Mouse (Mus musculus): ENCODE data around the gene Angpt4. TPM values are rescaled to one million over a fixed set of nuclear protein-coding genes. Genes with fewer than 3 reads are reported as not detected.

Angpt4 gene
- total and polyA plus RNA-seq, 2 experiments: under 0.01 to 0.10 TPM

DNA sequence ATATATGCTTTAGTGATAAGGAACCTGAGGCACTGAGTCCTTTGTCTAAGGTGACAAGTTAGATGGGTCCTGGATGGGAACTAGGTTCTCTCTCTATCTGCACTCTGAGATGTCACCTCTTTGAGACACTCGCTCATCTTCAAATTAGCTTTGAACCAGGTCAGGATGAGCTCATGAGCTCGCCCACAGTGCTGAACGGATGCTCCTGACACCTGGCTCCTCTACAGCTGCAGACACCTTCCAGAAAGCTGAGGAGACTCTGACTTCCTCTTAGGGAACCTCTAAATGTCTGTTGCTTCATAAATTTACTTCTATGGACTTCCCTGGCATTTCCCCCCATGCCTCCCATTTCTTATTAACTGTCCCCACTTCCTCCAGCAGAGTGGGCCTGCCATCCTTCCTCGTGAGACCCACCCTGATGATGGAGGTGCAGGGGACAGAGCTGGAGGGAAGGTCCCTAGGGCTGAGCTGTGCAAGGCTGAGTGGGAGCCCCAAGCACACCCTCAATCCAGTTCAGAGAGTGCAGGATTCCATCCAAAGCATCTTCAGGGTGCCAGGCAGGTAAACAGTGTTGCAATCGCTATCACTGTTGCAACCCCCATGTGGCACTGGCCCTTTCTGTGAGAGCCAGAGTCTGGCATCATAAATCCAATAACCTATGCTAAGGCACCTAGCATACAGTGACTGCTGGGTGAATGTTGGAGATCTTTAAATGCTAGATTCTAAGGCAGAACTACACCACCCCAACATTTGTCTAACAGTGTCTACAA is 28.8 kb downstream of the Angpt4 start:
- H3K79me2 ChIP-seq (ENCODE audit: control insufficient read depth, insufficient read depth, low read length): no peaks in the 10 kb centered on the region
- no peaks in the 10 kb centered on the region for H3K27me3 ChIP-seq (ENCODE audit: control insufficient read depth, insufficient read depth, low read length)
- no peak overlapping the region for H3K4me3 ChIP-seq (ENCODE audit: insufficient read depth, low read depth, low read length)
- H3K9ac ChIP-seq (ENCODE audit: low read depth, low read length): no peak overlapping the region
- H3K4me1 ChIP-seq (ENCODE audit: control insufficient read depth, insufficient read depth, low read length): peaks cover 7% of the 10 kb centered on the region
- TF ChIP-seq CTCF (IDR thresholded peaks at IDR 0.05; ENCODE audit: low read depth, low read length) (no peak), POLR2A (IDR thresholded peaks at IDR 0.05; ENCODE audit: extremely low read depth, insufficient read depth, low read length) (no peak)
- H3K27ac ChIP-seq (replicated peaks; ENCODE audit: insufficient read depth, low read depth, low read length): no peak overlapping the region
- DNase-seq (ENCODE audit: extremely low read depth, low read depth, low spot score): peak; percentile 91
- WGBS: 53% methylated on average over 5 of the region's 5 CpGs
- H3K36me3 ChIP-seq (ENCODE audit: control insufficient read depth, insufficient read depth, low read length): no peaks in the 10 kb centered on the region

DNA sequence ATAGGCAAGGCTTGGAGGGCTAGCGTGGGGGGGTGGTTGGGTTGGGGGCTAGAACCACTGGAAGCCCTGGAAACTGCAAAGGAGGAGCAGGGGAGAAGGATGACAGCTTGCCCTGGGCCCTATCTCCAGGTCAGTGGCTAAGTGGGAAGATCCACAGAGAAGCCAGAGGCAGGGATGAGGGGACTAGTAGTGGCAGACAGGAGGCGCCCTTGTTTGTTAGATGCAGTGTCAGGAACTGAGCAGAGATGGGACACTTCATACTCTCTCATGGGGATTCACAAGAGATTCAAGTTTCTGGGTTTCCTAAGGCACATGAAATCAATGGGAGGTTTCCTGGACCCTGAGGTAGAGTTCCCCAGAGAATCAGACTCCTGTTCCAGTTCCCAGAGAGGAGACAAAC is 30.3 kb downstream of the Angpt4 start:
- H3K79me2 ChIP-seq (ENCODE audit: control insufficient read depth, insufficient read depth, low read length): no peaks in the 10 kb centered on the region
- TF ChIP-seq POLR2A (IDR thresholded peaks at IDR 0.05; ENCODE audit: extremely low read depth, insufficient read depth, low read length): no peak
- peak; percentile 61 for TF ChIP-seq CTCF (IDR thresholded peaks at IDR 0.05; ENCODE audit: low read depth, low read length)
- no peak overlapping the region for H3K27ac ChIP-seq (replicated peaks; ENCODE audit: insufficient read depth, low read depth, low read length)
- WGBS: 67% methylated on average over 2 of the region's 2 CpGs
- no peak overlapping the region for H3K4me3 ChIP-seq (ENCODE audit: insufficient read depth, low read depth, low read length)
- no peak overlapping the region for H3K9ac ChIP-seq (ENCODE audit: low read depth, low read length)
- H3K4me1 ChIP-seq (ENCODE audit: control insufficient read depth, insufficient read depth, low read length): peaks cover 7% of the 10 kb centered on the region
- no peaks in the 10 kb centered on the region for H3K27me3 ChIP-seq (ENCODE audit: control insufficient read depth, insufficient read depth, low read length)
- H3K36me3 ChIP-seq (ENCODE audit: control insufficient read depth, insufficient read depth, low read length): no peaks in the 10 kb centered on the region
- no peak for DNase-seq (ENCODE audit: extremely low read depth, low read depth, low spot score)

GRCm38 (mm10) chr2:151944106-151944505 is 33.1 kb downstream of the Angpt4 start:
- peaks cover 7% of the 10 kb centered on the region for H3K4me1 ChIP-seq (ENCODE audit: control insufficient read depth, insufficient read depth, low read length)
- WGBS: 69% methylated on average over 2 of the region's 2 CpGs
- no peaks in the 10 kb centered on the region for H3K27me3 ChIP-seq (ENCODE audit: control insufficient read depth, insufficient read depth, low read length)
- H3K9ac ChIP-seq (ENCODE audit: low read depth, low read length): no peak overlapping the region
- no peaks in the 10 kb centered on the region for H3K79me2 ChIP-seq (ENCODE audit: control insufficient read depth, insufficient read depth, low read length)
- no peak overlapping the region for H3K4me3 ChIP-seq (ENCODE audit: insufficient read depth, low read depth, low read length)
- H3K36me3 ChIP-seq (ENCODE audit: control insufficient read depth, insufficient read depth, low read length): no peaks in the 10 kb centered on the region
- no peak for DNase-seq (ENCODE audit: extremely low read depth, low read depth, low spot score)
- no peak overlapping the region for H3K27ac ChIP-seq (replicated peaks; ENCODE audit: insufficient read depth, low read depth, low read length)
- TF ChIP-seq POLR2A (IDR thresholded peaks at IDR 0.05; ENCODE audit: extremely low read depth, insufficient read depth, low read length) (no peak), CTCF (IDR thresholded peaks at IDR 0.05; ENCODE audit: low read depth, low read length) (no peak)

DNA sequence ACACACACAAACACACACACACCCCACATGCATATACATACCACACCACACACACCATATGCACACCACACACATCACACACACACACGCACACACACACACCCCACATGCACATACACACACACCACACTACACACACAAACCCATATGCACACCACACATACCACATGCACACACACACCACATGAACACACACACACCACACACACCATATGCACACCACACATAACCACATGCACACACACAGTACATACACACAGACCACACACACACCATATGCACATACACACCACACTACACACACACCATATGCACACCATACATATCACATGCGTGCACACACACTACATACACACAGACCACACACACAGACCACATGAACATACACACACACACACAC is 36.6 kb downstream of the Angpt4 start:
- TF ChIP-seq POLR2A (IDR thresholded peaks at IDR 0.05; ENCODE audit: extremely low read depth, insufficient read depth, low read length) (no peak), CTCF (IDR thresholded peaks at IDR 0.05; ENCODE audit: low read depth, low read length) (no peak)
- WGBS: 100% methylated on average over 2 of the region's 2 CpGs
- Histone ChIP-seq H3K4me1 (ENCODE audit: control insufficient read depth, insufficient read depth, low read length) (peaks cover 3% of the 10 kb centered on the region), H3K4me3 (ENCODE audit: insufficient read depth, low read depth, low read length) (no peak overlapping the region), H3K27ac (replicated peaks; ENCODE audit: insufficient read depth, low read depth, low read length) (no peak overlapping the region), H3K79me2 (ENCODE audit: control insufficient read depth, insufficient read depth, low read length) (no peaks in the 10 kb centered on the region), H3K9ac (ENCODE audit: low read depth, low read length) (no peak overlapping the region), H3K27me3 (ENCODE audit: control insufficient read depth, insufficient read depth, low read length) (no peaks in the 10 kb centered on the region), H3K36me3 (ENCODE audit: control insufficient read depth, insufficient read depth, low read length) (no peaks in the 10 kb centered on the region)
- DNase-seq (ENCODE audit: extremely low read depth, low read depth, low spot score): no peak

DNA sequence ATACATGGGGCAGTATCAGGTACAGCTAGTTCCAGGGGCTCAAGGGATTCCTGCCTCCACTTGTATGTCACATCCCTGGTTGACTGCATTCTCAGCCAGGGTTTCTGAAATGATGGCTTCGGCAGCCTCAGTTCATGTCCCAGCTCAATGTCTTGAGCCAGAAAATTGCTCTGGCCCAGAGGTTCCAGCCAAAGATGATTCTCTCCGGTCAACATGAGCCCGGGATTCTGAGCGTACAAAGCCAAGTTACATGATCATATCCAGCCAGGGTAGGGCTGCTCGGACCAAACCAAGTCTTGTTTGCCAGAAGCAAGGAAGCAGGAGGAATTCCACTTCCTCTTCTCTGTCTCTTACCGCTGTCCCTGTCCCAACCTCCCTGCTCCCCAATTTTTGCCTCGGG is 37.3 kb downstream of the Angpt4 start:
- H3K4me1 ChIP-seq (ENCODE audit: control insufficient read depth, insufficient read depth, low read length): no peaks in the 10 kb centered on the region
- H3K79me2 ChIP-seq (ENCODE audit: control insufficient read depth, insufficient read depth, low read length): no peaks in the 10 kb centered on the region
- H3K27me3 ChIP-seq (ENCODE audit: control insufficient read depth, insufficient read depth, low read length): no peaks in the 10 kb centered on the region
- H3K9ac ChIP-seq (ENCODE audit: low read depth, low read length): no peak overlapping the region
- no peak overlapping the region for H3K4me3 ChIP-seq (ENCODE audit: insufficient read depth, low read depth, low read length)
- 80% methylated on average over 7 of the region's 7 CpGs for WGBS
- H3K36me3 ChIP-seq (ENCODE audit: control insufficient read depth, insufficient read depth, low read length): no peaks in the 10 kb centered on the region
- no peak for DNase-seq (ENCODE audit: extremely low read depth, low read depth, low spot score)
- H3K27ac ChIP-seq (replicated peaks; ENCODE audit: insufficient read depth, low read depth, low read length): no peak overlapping the region
- no peak for TF ChIP-seq CTCF (IDR thresholded peaks at IDR 0.05; ENCODE audit: low read depth, low read length)
- no peak for TF ChIP-seq POLR2A (IDR thresholded peaks at IDR 0.05; ENCODE audit: extremely low read depth, insufficient read depth, low read length)

GRCm38 (mm10) chr2:151949082-151949774 is 38.2 kb downstream of the Angpt4 start:
- H3K9ac ChIP-seq (ENCODE audit: low read depth, low read length): no peak overlapping the region
- TF ChIP-seq CTCF (IDR thresholded peaks at IDR 0.05; ENCODE audit: low read depth, low read length) (no peak), POLR2A (IDR thresholded peaks at IDR 0.05; ENCODE audit: extremely low read depth, insufficient read depth, low read length) (no peak)
- H3K79me2 ChIP-seq (ENCODE audit: control insufficient read depth, insufficient read depth, low read length): no peaks in the 10 kb centered on the region
- H3K4me3 ChIP-seq (ENCODE audit: insufficient read depth, low read depth, low read length): no peak overlapping the region
- H3K27me3 ChIP-seq (ENCODE audit: control insufficient read depth, insufficient read depth, low read length): no peaks in the 10 kb centered on the region
- H3K36me3 ChIP-seq (ENCODE audit: control insufficient read depth, insufficient read depth, low read length): no peaks in the 10 kb centered on the region
- 87% methylated on average over 2 of the region's 2 CpGs for WGBS
- DNase-seq (ENCODE audit: extremely low read depth, low read depth, low spot score): no peak
- no peaks in the 10 kb centered on the region for H3K4me1 ChIP-seq (ENCODE audit: control insufficient read depth, insufficient read depth, low read length)
- no peak overlapping the region for H3K27ac ChIP-seq (replicated peaks; ENCODE audit: insufficient read depth, low read depth, low read length)

Data from liver, adult 2 months (tissue).